Mouse (Mus musculus) MEL (cell line): ENCODE results near the gene Slc24a4.

Source experiments
- CHD1 ChIP-seq: IDR thresholded peaks from 2 replicates; pipeline ENCODE4 v1.6.1; 2012; ENCODE audit warnings: low read depth, mild to moderate bottlenecking, inconsistent platforms, low read length, improper control_type of control experiment
- CTCF ChIP-seq, 3 experiments: IDR thresholded peaks in 2 of 3; conservative IDR thresholded peaks in 1 of 3; 2 replicates each; pipeline ENCODE4 v1.5.1; 2011 to 2012; ENCODE audit warnings: low read length in 3 of 3, low read depth in 2 of 3, mild to moderate bottlenecking in 2 of 3, improper control_type of control experiment in 1 of 3, inconsistent platforms in 1 of 3, mixed read lengths in 1 of 3, moderate library complexity in 1 of 3; ENCODE audit not compliant: control insufficient read depth in 1 of 3, insufficient read depth in 1 of 3, poor library complexity in 1 of 3, severe bottlenecking in 1 of 3
- EP300 ChIP-seq, 2 experiments: IDR thresholded peaks; 2 replicates each; pipeline ENCODE4 v1.6.1; 2011; ENCODE audit warnings: improper control_type of control experiment in 2 of 2, low read length in 2 of 2, low read depth in 1 of 2, mild to moderate bottlenecking in 1 of 2
- GATA1 ChIP-seq: IDR thresholded peaks from 2 replicates; pipeline ENCODE4 v1.6.1; 2011; ENCODE audit warnings: low read depth, low read length, improper control_type of control experiment
- POLR2A ChIP-seq, 2 experiments: IDR thresholded peaks; 2 replicates each; pipeline ENCODE4 v1.6.1; 2011 to 2012; ENCODE audit warnings: low read length in 2 of 2, mild to moderate bottlenecking in 2 of 2, control low read depth in 1 of 2, improper control_type of control experiment in 1 of 2, low read depth in 1 of 2, moderate library complexity in 1 of 2; ENCODE audit not compliant: control insufficient read depth in 1 of 2, insufficient read depth in 1 of 2, poor library complexity in 1 of 2
- POLR2AphosphoS2 ChIP-seq: IDR thresholded peaks from 2 replicates; pipeline ENCODE4 v1.6.1; 2011; ENCODE audit warnings: low read length, improper control_type of control experiment
- RAD21 ChIP-seq: IDR thresholded peaks from 2 replicates; pipeline ENCODE4 v1.6.1; 2011; ENCODE audit warnings: mild to moderate bottlenecking, low read depth, low read length, improper control_type of control experiment

- TF ChIP-seq GATA1, result no peak
- no peak for TF ChIP-seq CHD1
- no peak for TF ChIP-seq CTCF (IDR thresholded peaks at IDR 0.05 in 2 of 3, conservative IDR thresholded peaks at IDR 0.05 in 1 of 3; ENCODE audit: control insufficient read depth in 1 of 3, insufficient read depth in 1 of 3, low read depth in 2 of 3, low read length in 3 of 3, poor library complexity in 1 of 3, severe bottlenecking in 1 of 3)
- TF ChIP-seq POLR2AphosphoS2, result no peak
- no peak for TF ChIP-seq EP300 (IDR thresholded peaks at IDR 0.05; ENCODE audit: low read depth in 1 of 2, low read length in 2 of 2)
- no peak for TF ChIP-seq POLR2A (IDR thresholded peaks at IDR 0.05; ENCODE audit: control insufficient read depth in 1 of 2, insufficient read depth in 1 of 2, low read depth in 1 of 2, low read length in 2 of 2, poor library complexity in 1 of 2)
- no peak for TF ChIP-seq RAD21
Observed at GRCm38 (mm10) chr12:102154815-102155214, 26.3 kb downstream of the Slc24a4 start.
